Mouse (Mus musculus): ENCODE results near the gene Ablim1. TPM values are rescaled to one million over a fixed set of nuclear protein-coding genes. Genes with fewer than 3 reads are reported as not detected.

The Ablim1 gene
- polyA plus RNA-seq (2016; fragmentation: Nextera tagmentation; extraction: Ambion mirVana): 6.1 and 7.8 TPM in 2 replicates

GRCm38 (mm10) chr19:57314346-57315012, at the start of gene Ablim1:
Gene Ablim1, minus strand, starts transcription at chr19:57314919.
- no peaks in the 10 kb centered on the region for H3K9me3 ChIP-seq (replicated peaks)
- peak within 1 kb of the TSS; percentile 59 for H3K9ac ChIP-seq
- H3K27me3 ChIP-seq (replicated peaks): peaks cover 40% of the 10 kb centered on the region
- no peaks in the 10 kb centered on the region for H3K36me3 ChIP-seq
- no peak for ATAC-seq
- H3K27ac ChIP-seq: no peak within 1 kb of the TSS
- WGBS (ENCODE audit: insufficient replicate concordance): 3% methylated on average over 52 of the region's 52 CpGs
- H3K4me2 ChIP-seq: peak within 1 kb of the TSS; percentile 71
- peak within 1 kb of the TSS; percentile 52 for H3K4me3 ChIP-seq
- 0 out of 2 replicates have a peak, but pooled peaks cover 17% of the 10 kb centered on the region for H3K4me1 ChIP-seq

- peak overlapping the region; percentile 50; the same call in 1 of the 2 replicates for H3K9ac ChIP-seq
Observed at GRCm38 (mm10) chr19:57363538-57363937, 48.8 kb upstream of the Ablim1 start.

GRCm38 (mm10) chr19:57363076-57363475, 48.4 kb upstream of the Ablim1 start:
- H3K4me2 ChIP-seq: peak overlapping the region; percentile 83
- H3K27ac ChIP-seq: peak overlapping the region; percentile 65
- peak overlapping the region; percentile 50 for H3K9ac ChIP-seq
- 33% methylated on average over 7 of the region's 7 CpGs for WGBS (ENCODE audit: insufficient replicate concordance)
- H3K9me3 ChIP-seq (replicated peaks): no peaks in the 10 kb centered on the region
- H3K27me3 ChIP-seq (replicated peaks): no peaks in the 10 kb centered on the region
- no peak for ATAC-seq
- no peaks in the 10 kb centered on the region for H3K36me3 ChIP-seq
- peaks cover 81% of the 10 kb centered on the region for H3K4me1 ChIP-seq
- peak overlapping the region; percentile 95; the same call in 1 of the 2 replicates for H3K4me3 ChIP-seq

More at GRCm38 (mm10) chr19:57363538-57363937, 48.8 kb upstream of the Ablim1 start:
- Histone ChIP-seq H3K27ac (peak overlapping the region; percentile 65), H3K4me1 (peaks cover 81% of the 10 kb centered on the region), H3K4me3 (peak overlapping the region; percentile 95; the same call in 1 of the 2 replicates), H3K27me3 (replicated peaks) (no peaks in the 10 kb centered on the region), H3K4me2 (peak overlapping the region; percentile 83), H3K9me3 (replicated peaks) (no peaks in the 10 kb centered on the region), H3K36me3 (peaks cover 3% of the 10 kb centered on the region)
- no peak for ATAC-seq
- 81% methylated on average over 7 of the region's 7 CpGs for WGBS (ENCODE audit: insufficient replicate concordance)

GRCm38 (mm10) chr19:57362586-57362985, 47.9 kb upstream of the Ablim1 start:
- WGBS (ENCODE audit: insufficient replicate concordance): 44% methylated on average over 5 of the region's 5 CpGs
- Histone ChIP-seq H3K4me2 (peak overlapping the region; percentile 83), H3K9me3 (replicated peaks) (no peaks in the 10 kb centered on the region), H3K9ac (peak overlapping the region; percentile 50), H3K27me3 (replicated peaks) (no peaks in the 10 kb centered on the region), H3K27ac (peak overlapping the region; percentile 65), H3K4me3 (peak overlapping the region; percentile 95), H3K4me1 (peaks cover 81% of the 10 kb centered on the region), H3K36me3 (no peaks in the 10 kb centered on the region)
- ATAC-seq: no peak

- Histone ChIP-seq H3K4me3 (peak overlapping the region; percentile 95), H3K27ac (peak overlapping the region; percentile 96), H3K4me2 (peak overlapping the region; percentile 83), H3K9me3 (replicated peaks) (no peaks in the 10 kb centered on the region), H3K27me3 (replicated peaks) (no peaks in the 10 kb centered on the region), H3K36me3 (0 out of 2 replicates have a peak, but pooled peaks cover 1% of the 10 kb centered on the region), H3K4me1 (peaks cover 81% of the 10 kb centered on the region), H3K9ac (peak overlapping the region; percentile 99)
- ATAC-seq: no peak
- WGBS (ENCODE audit: insufficient replicate concordance): 9% methylated on average over 3 of the region's 3 CpGs
Observed at GRCm38 (mm10) chr19:57361939-57362307, 47.2 kb upstream of the Ablim1 start.

GRCm38 (mm10) chr19:57361131-57361938, 46.6 kb upstream of the Ablim1 start:
- under 1% methylated on average over 67 of the region's 78 CpGs for WGBS (ENCODE audit: insufficient replicate concordance)
- Histone ChIP-seq H3K4me2 (peak overlapping the region; percentile 83), H3K9ac (peak overlapping the region; percentile 99), H3K4me1 (peaks cover 81% of the 10 kb centered on the region), H3K36me3 (peaks cover 6% of the 10 kb centered on the region; the same call in 1 of the 2 replicates), H3K9me3 (replicated peaks) (no peaks in the 10 kb centered on the region), H3K4me3 (peak overlapping the region; percentile 95), H3K27ac (peak overlapping the region; percentile 96), H3K27me3 (replicated peaks) (no peaks in the 10 kb centered on the region)
- ATAC-seq: peak; percentile 48

GRCm38 (mm10) chr19:57360341-57361130, 45.8 kb upstream of the Ablim1 start, which contains the start of gene Fam160b1:
Gene Fam160b1, plus strand, starts transcription at chr19:57360680.
- H3K4me1 ChIP-seq: peaks cover 81% of the 10 kb centered on the region
- H3K36me3 ChIP-seq: peaks cover 6% of the 10 kb centered on the region; the same call in 1 of the 2 replicates
- WGBS (ENCODE audit: insufficient replicate concordance): 1% methylated on average over 42 of the region's 70 CpGs
- no peaks in the 10 kb centered on the region for H3K27me3 ChIP-seq (replicated peaks)
- peak within 1 kb of the TSS; percentile 95 for H3K4me3 ChIP-seq
- H3K9ac ChIP-seq: peak within 1 kb of the TSS; percentile 99
- H3K9me3 ChIP-seq (replicated peaks): no peaks in the 10 kb centered on the region
- ATAC-seq: peak; percentile 91
- peak within 1 kb of the TSS; percentile 96 for H3K27ac ChIP-seq
- H3K4me2 ChIP-seq: peak within 1 kb of the TSS; percentile 83

- Histone ChIP-seq H3K4me1 (peaks cover 81% of the 10 kb centered on the region), H3K4me3 (peak overlapping the region; percentile 95), H3K9ac (peak overlapping the region; percentile 73), H3K4me2 (peak overlapping the region; percentile 83), H3K27ac (peak overlapping the region; percentile 96), H3K9me3 (replicated peaks) (no peaks in the 10 kb centered on the region), H3K27me3 (replicated peaks) (no peaks in the 10 kb centered on the region), H3K36me3 (peaks cover 6% of the 10 kb centered on the region; the same call in 1 of the 2 replicates)
- WGBS (ENCODE audit: insufficient replicate concordance): 16% methylated on average over 10 of the region's 10 CpGs
- ATAC-seq: no peak
Observed at GRCm38 (mm10) chr19:57359701-57360326, 45.1 kb upstream of the Ablim1 start.

- Histone ChIP-seq H3K4me1 (peaks cover 73% of the 10 kb centered on the region), H3K27ac (peak overlapping the region; percentile 96; the same call in 1 of the 2 replicates), H3K9me3 (replicated peaks) (no peaks in the 10 kb centered on the region), H3K9ac (peak overlapping the region; percentile 73), H3K27me3 (replicated peaks) (no peaks in the 10 kb centered on the region), H3K4me3 (peak overlapping the region; percentile 95), H3K4me2 (peak overlapping the region; percentile 83), H3K36me3 (peaks cover 6% of the 10 kb centered on the region; the same call in 1 of the 2 replicates)
- ATAC-seq: no peak
- WGBS (ENCODE audit: insufficient replicate concordance): 76% methylated on average over 20 of the region's 20 CpGs
Observed at GRCm38 (mm10) chr19:57358836-57359598, 44.3 kb upstream of the Ablim1 start.

GRCm38 (mm10) chr19:57358322-57358721, 43.6 kb upstream of the Ablim1 start:
- Histone ChIP-seq H3K4me3 (peak overlapping the region; percentile 95), H3K27ac (peak overlapping the region; percentile 58; the same call in 1 of the 2 replicates), H3K4me1 (peaks cover 66% of the 10 kb centered on the region), H3K9me3 (replicated peaks) (no peaks in the 10 kb centered on the region), H3K27me3 (replicated peaks) (no peaks in the 10 kb centered on the region), H3K9ac (peak overlapping the region; percentile 73), H3K36me3 (peaks cover 6% of the 10 kb centered on the region; the same call in 1 of the 2 replicates), H3K4me2 (peak overlapping the region; percentile 83)
- 54% methylated on average over 12 of the region's 12 CpGs for WGBS (ENCODE audit: insufficient replicate concordance)
- ATAC-seq: no peak

All from liver, embryonic 12.5 days (tissue).